ENCODE assay signal across 8 mouse cellular contexts in the genomic region with DNA sequence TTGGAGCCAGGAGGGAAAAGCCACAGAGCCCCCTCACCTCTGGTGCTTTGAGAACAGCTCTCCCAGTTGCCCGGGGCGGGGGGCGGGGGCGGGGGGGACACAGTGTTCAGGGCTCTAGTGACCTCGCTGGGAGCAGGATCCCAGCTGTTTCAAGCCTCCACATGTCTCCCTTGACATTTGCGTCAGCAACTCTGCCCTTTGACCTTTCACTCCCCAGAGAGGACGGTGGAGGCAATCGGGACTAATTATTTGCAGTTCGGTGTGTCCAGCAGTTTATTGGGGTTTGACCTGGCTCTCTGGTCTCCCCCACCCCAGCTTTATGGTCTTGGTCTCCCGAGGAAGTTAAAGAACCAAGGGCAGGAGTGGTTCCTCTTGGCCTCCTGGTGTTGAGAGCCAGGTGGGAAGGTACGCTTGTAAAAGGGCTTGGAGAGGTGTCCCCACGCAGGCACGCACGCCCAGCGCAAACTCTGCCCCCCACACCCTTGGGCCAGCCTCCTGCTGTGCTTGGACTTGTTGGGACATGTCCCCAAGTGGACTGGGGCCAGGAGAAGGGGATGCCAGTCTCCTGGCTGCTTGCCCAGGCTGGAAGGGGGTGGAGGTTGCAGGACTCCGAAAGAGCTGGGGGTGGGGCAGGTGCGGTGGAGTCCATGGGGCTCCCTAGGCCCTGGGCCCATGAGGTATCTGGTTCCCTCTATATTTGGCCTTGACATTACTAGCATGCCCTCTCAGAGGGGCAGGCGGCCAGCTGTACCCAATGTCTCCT.
DNase-seq lines count a peak whose midpoint lies in the region; ATAC-seq and TF ChIP-seq lines count a peak whose summit lies in the region.

No protein-coding gene starts in this region.

- ATAC-seq in cerebellum, adult (ENCODE audit: insufficient number of reproducible peaks, low FRiP score, low TSS enrichment), result no peak
- no peak for ATAC-seq in limb, embryonic 12.5 days (ENCODE audit: insufficient number of reproducible peaks, insufficient read depth, low FRiP score, low TSS enrichment, low read depth)

- 24% methylated on average over 18 of the region's 18 CpGs for WGBS in limb, embryonic 12.5 days

- H3K4me3 ChIP-seq in embryonic fibroblast, embryonic 13.5 days (ENCODE audit: insufficient read depth, low read length), result no peak overlapping the region
- no peak overlapping the region for H3K4me3 ChIP-seq in limb, embryonic 12.5 days (replicated peaks)

- no peaks in the 10 kb centered on the region for H3K4me1 ChIP-seq in embryonic fibroblast, embryonic 13.5 days (ENCODE audit: control insufficient read depth, insufficient read depth, low read length)
- H3K4me1 ChIP-seq in limb, embryonic 12.5 days (replicated peaks), result peaks cover 59% of the 10 kb centered on the region

- 0 out of 2 replicates have a peak overlapping the region, but pooled peaks have one; percentile 29 for H3K4me2 ChIP-seq in limb, embryonic 12.5 days

- DNase-seq in cerebellum, adult 11 months, result peak; percentile 70
- DNase-seq in adrenal gland, adult (ENCODE audit: inconsistent age in 2 of 2, low spot score in 1 of 2), result peak; percentile 94 to 97
- DNase-seq in heart, postnatal 14 days, result peak; percentile 87 to 93
- DNase-seq in ovary, postnatal 14 days (ENCODE audit: low spot score), result peak; percentile 60
- no peak for DNase-seq in thymus, postnatal 14 days

- TF ChIP-seq CTCF in embryonic fibroblast, embryonic 13.5 days (IDR thresholded peaks at IDR 0.05; ENCODE audit: borderline replicate concordance, insufficient read depth, low read length), result no peak

- no peaks in the 10 kb centered on the region for H3K36me3 ChIP-seq in limb, embryonic 12.5 days

- H3K9me3 ChIP-seq in limb, embryonic 12.5 days, result no peaks in the 10 kb centered on the region

- H3K27me3 ChIP-seq in limb, embryonic 12.5 days, result no peaks in the 10 kb centered on the region

- intact Hi-C loops in heart, postnatal 14 days (cut with DNase I), result loop anchor here (2.0 kb wide), 2 partner anchors 25 to 77 kb away; a partner anchor contains a TSS

- H3K9ac ChIP-seq in limb, embryonic 12.5 days (replicated peaks), result no peak overlapping the region

- H3K27ac ChIP-seq in embryonic fibroblast, embryonic 13.5 days (ENCODE audit: insufficient read depth, low read length), result peak overlapping the region; percentile 8; the same call in 1 of the 2 replicates
- no peak overlapping the region for H3K27ac ChIP-seq in limb, embryonic 12.5 days

- TF ChIP-seq POLR2A in embryonic fibroblast, embryonic 13.5 days (IDR thresholded peaks at IDR 0.05; ENCODE audit: low read depth, low read length), result no peak
